Mouse (Mus musculus) heart, embryonic 16.5 days (tissue): ENCODE data around the gene Usp24. TPM values are rescaled to one million over a fixed set of nuclear protein-coding genes. Genes with fewer than 3 reads are reported as not detected.

Experiments used
- ATAC-seq: fragments of 200-750 bp; cut with Nextera tagmentation; replicated peaks from 2 replicates; pipeline ENCODE4 v1.8.0; 2017; ENCODE audit warnings: moderate number of reproducible peaks; ENCODE audit not compliant: insufficient read depth, low FRiP score; ENCODE audit errors: extremely low read depth
- H3K27ac ChIP-seq: fragments of 300-500 bp; sonication (generic); 2 replicates; pipeline ENCODE4 v1.5.1; 2014; ENCODE audit warnings: mild to moderate bottlenecking, low read length, control low read depth, moderate library complexity
- H3K27me3 ChIP-seq: fragments of 300-500 bp; sonication (generic); 2 replicates; pipeline ENCODE4 v1.6.1; 2014; ENCODE audit warnings: low read length, mixed read lengths; ENCODE audit not compliant: control insufficient read depth, insufficient read depth
- H3K36me3 ChIP-seq: fragments of 300-500 bp; sonication (generic); 2 replicates; pipeline ENCODE4 v1.6.1; 2014; ENCODE audit not compliant: control insufficient read depth, insufficient read depth
- H3K4me1 ChIP-seq: fragments of 300-500 bp; sonication (generic); 2 replicates; pipeline ENCODE4 v1.6.1; 2014; ENCODE audit warnings: low read length, mixed read lengths; ENCODE audit not compliant: control insufficient read depth, insufficient read depth
- H3K4me2 ChIP-seq: fragments of 300-500 bp; sonication (generic); 2 replicates; pipeline ENCODE4 v1.6.1; 2014; ENCODE audit warnings: low read depth, mild to moderate bottlenecking, control low read depth, low read length
- H3K4me3 ChIP-seq: fragments of 300-500 bp; sonication (generic); 2 replicates; pipeline ENCODE4 v1.5.1; 2014; ENCODE audit warnings: mild to moderate bottlenecking, control low read depth, low read length
- H3K9ac ChIP-seq: fragments of 300-500 bp; sonication (generic); 2 replicates; pipeline ENCODE4 v1.6.1; 2014; ENCODE audit warnings: low read length, control low read depth
- H3K9me3 ChIP-seq: fragments of 300-500 bp; sonication (generic); replicated peaks from 2 replicates; pipeline ENCODE4 v1.6.1; 2016; ENCODE audit warnings: low read length; ENCODE audit not compliant: control insufficient read depth
- WGBS: fragments of 180-500 bp; shearing (Covaris S2); extraction: QIAGEN DNeasy Blood & Tissue Kit; methylation state at CpG from one replicate; pipeline ENCODE4 v1.1.7; 2014; 5-methylcytosine and 5-hydroxymethylcytosine counted together
- polyA plus RNA-seq: library from polyadenylated mRNA; unstranded; fragments of >200 nt; fragmentation: Nextera tagmentation; extraction: Ambion mirVana; gene quantifications from 2 replicates; pipeline ENCODE4 v1.2.1, GENCODE M21; 2015

The Usp24 gene
- polyA plus RNA-seq, 1 experiment from 2014 or later: 5.5 TPM

GRCm38 (mm10) chr4:106293378-106294090, 22.5 kb upstream of the Usp24 start:
- Histone ChIP-seq H3K4me3 (no peak overlapping the region), H3K36me3 (no peaks in the 10 kb centered on the region), H3K9me3 (peaks cover 4% of the 10 kb centered on the region), H3K4me2 (no peak overlapping the region), H3K9ac (no peak overlapping the region), H3K27me3 (no peaks in the 10 kb centered on the region), H3K4me1 (no peaks in the 10 kb centered on the region), H3K27ac (no peak overlapping the region; the same call in 1 of the 2 replicates)
- 69% methylated on average over 6 of the region's 6 CpGs for WGBS
- no peak for ATAC-seq

DNA sequence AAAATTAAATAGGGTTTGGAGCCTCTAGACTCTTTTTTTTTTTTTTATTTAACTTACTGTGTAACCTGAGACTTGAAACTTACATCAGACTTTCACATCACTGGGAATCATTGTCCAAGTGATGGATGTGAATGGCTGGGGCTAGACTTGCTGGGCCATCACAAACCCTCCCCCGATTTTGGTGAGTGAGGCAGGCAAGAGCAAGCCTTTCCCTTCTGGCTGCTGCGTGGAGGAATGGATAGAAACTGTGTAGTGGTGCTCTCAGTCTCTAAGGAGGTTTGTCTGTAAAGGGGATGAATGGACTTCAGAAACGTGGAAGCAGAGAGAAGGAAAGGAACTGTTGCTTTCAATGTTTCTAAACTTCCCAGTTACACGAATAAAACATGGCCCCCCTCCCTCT, 20.3 kb upstream of the Usp24 start:
- Histone ChIP-seq H3K4me2 (no peak overlapping the region), H3K27ac (no peak overlapping the region), H3K27me3 (no peaks in the 10 kb centered on the region), H3K9me3 (peaks cover 4% of the 10 kb centered on the region), H3K36me3 (no peaks in the 10 kb centered on the region), H3K9ac (no peak overlapping the region), H3K4me1 (no peaks in the 10 kb centered on the region), H3K4me3 (no peak overlapping the region)
- WGBS: 57% methylated on average over 4 of the region's 4 CpGs
- no peak for ATAC-seq

DNA sequence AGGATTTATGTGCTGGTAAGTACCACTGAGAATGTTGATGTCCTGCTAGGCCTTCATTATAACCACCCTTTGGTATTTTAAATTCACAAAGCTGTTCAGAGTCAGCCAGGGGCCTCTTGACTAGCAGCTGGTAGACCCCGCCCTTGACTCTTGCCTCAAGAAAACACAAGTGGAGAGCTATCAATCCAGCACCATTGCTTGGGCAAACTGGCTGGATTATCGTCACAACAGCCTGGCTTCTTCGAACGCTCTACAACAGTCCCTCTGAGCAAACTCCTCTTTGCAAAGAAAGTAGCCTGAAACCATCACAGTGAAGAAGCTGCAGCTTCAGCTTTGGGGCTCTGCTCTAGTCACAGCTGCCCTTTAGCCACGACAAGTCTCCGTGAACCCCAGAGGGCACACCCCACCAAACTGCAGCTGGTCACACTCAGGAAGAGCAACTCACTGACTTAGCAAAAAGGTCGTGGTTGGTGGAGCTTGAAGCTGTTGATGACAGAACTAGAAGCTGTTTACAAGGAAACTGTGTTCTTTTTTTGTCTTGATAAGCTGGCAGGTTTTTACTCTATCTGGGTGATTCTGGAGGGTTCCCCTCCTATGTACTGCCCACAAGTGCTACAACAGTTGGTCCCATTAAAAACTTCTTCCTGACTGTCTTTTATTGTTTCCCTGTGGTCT, 19.5 kb upstream of the Usp24 start:
- H3K36me3 ChIP-seq: no peaks in the 10 kb centered on the region
- ATAC-seq: no peak
- no peak overlapping the region for H3K9ac ChIP-seq
- H3K4me3 ChIP-seq: no peak overlapping the region
- H3K27ac ChIP-seq: no peak overlapping the region
- H3K9me3 ChIP-seq: peaks cover 4% of the 10 kb centered on the region
- no peaks in the 10 kb centered on the region for H3K27me3 ChIP-seq
- no peaks in the 10 kb centered on the region for H3K4me1 ChIP-seq
- WGBS: 79% methylated on average over 7 of the region's 7 CpGs
- no peak overlapping the region for H3K4me2 ChIP-seq

- no peak for ATAC-seq
- Histone ChIP-seq H3K27me3 (no peaks in the 10 kb centered on the region), H3K27ac (no peak overlapping the region), H3K4me3 (no peak overlapping the region), H3K36me3 (no peaks in the 10 kb centered on the region), H3K9me3 (peaks cover 4% of the 10 kb centered on the region), H3K4me1 (no peaks in the 10 kb centered on the region), H3K9ac (no peak overlapping the region), H3K4me2 (no peak overlapping the region)
- WGBS: 67% methylated on average over 6 of the region's 6 CpGs
These were observed 14.7 kb upstream of the Usp24 start for GRCm38 (mm10) chr4:106301346-106301745.

DNA sequence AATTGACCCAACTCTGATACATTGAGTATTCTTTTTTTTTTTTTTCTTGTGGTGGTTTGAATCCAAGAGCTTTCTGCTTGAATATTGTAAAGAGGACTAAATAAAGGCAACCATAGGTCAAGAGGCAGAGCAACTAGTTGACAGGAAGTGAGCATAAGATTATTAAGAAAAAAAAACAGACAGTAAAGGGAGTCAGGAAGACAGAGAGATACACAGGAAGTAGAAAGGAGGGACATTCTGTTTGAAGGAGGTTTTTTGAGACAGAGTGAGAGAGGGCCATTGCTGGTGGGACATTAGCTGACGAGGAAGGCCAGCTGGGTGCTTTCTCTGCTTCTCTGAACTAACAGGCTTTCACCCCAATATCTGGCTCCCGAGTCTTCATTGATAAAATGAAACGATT, 7.9 kb upstream of the Usp24 start:
- no peak for ATAC-seq
- Histone ChIP-seq H3K4me1 (no peaks in the 10 kb centered on the region), H3K9me3 (no peaks in the 10 kb centered on the region), H3K36me3 (no peaks in the 10 kb centered on the region), H3K9ac (no peak overlapping the region), H3K4me3 (no peak overlapping the region), H3K27me3 (no peaks in the 10 kb centered on the region), H3K27ac (no peak overlapping the region), H3K4me2 (no peak overlapping the region)
- WGBS: 81% methylated on average over 3 of the region's 3 CpGs

DNA sequence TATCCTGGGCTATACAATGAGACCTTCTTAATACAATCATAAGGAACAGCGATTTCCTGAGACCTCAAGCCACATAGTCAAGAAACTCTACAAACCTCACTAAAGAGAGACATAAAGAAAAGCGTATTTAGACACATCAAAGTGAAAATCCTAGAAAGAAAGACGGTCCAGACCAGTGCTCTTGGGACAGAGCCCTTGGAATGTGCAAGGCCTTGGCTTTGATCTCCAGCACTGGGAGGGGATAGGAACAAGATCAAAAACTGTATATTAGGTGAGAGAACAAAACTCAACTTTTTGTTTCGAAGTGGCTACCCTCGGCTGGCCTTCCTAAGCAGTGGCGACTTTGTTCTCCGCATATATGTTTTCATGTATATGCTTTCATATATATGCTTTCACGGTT, 3.4 kb upstream of the Usp24 start:
- Histone ChIP-seq H3K4me3 (no peak overlapping the region), H3K9me3 (no peaks in the 10 kb centered on the region), H3K27ac (no peak overlapping the region), H3K27me3 (no peaks in the 10 kb centered on the region), H3K36me3 (no peaks in the 10 kb centered on the region), H3K4me2 (no peak overlapping the region), H3K4me1 (peaks cover 17% of the 10 kb centered on the region), H3K9ac (no peak overlapping the region)
- no peak for ATAC-seq
- WGBS: 83% methylated on average over 8 of the region's 8 CpGs

DNA sequence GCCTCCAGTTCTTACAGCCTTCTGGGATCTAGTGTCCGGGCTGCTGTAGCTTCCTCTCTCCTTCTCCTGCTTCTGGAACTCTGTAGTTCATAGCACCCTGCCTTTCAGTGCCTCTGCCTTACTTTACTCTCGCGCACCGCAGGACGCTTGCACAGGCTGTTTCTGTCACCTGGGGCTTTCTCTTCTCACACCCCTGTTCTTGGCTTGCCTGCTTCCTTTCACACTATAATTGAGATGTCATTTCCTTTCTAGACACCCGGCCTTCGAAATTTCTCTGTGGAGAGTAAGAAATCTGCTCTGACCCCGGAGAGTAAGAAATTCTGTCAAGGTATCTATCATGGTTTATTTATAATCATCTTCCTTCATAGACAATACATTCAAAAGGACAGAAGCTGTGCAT, 2.9 kb upstream of the Usp24 start:
- ATAC-seq: no peak
- 79% methylated on average over 8 of the region's 8 CpGs for WGBS
- Histone ChIP-seq H3K27ac (no peak overlapping the region), H3K9ac (no peak overlapping the region), H3K4me3 (no peak overlapping the region), H3K36me3 (no peaks in the 10 kb centered on the region), H3K4me1 (peaks cover 21% of the 10 kb centered on the region), H3K27me3 (no peaks in the 10 kb centered on the region), H3K9me3 (no peaks in the 10 kb centered on the region), H3K4me2 (no peak overlapping the region)

DNA sequence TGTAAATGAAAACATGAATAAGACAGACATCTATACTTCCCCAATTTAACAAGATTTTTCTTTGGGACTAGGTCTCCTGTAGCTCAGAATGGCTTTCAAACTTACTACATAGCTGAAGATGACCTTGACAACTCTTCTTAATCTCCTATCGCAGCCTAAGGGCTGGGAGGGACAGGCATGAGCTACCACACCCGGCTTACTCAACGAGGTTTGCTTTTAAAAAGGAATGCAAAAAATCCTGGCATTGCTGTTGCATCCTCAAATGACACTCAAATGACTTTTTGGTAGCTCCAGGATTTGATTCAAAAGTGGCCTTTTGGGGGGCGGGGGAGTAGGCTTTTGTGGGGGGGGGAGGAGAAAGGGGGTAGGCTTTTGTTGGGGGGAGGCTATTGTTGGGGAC, 2.1 kb upstream of the Usp24 start:
- Histone ChIP-seq H3K9ac (no peak overlapping the region), H3K4me1 (peaks cover 27% of the 10 kb centered on the region), H3K4me3 (no peak overlapping the region), H3K36me3 (no peaks in the 10 kb centered on the region), H3K27ac (no peak overlapping the region), H3K9me3 (no peaks in the 10 kb centered on the region), H3K27me3 (no peaks in the 10 kb centered on the region), H3K4me2 (no peak overlapping the region)
- ATAC-seq: no peak
- 37% methylated on average over 4 of the region's 4 CpGs for WGBS

DNA sequence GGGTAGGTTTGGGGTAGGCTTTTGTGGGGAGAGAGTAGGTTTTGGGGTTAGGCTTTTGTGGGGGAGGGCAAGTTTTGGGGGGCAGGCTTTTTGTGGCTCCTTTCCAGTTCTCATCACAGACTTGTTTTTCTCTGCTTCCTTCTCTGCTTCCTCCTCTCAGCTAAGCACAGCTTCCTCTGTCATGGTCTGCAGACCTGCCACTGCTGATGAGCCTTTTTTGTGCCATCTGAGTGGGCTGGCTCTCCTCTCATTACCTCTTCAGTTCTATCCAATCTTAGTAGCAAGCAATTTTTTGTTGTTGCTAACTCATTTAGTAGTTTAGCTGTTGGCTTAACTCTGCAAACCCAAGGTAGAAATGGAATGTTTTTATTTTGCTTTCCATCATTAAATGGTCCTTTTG, 1.7 kb upstream of the Usp24 start:
- Histone ChIP-seq H3K9me3 (no peaks in the 10 kb centered on the region), H3K4me2 (no peak overlapping the region), H3K27ac (no peak overlapping the region), H3K27me3 (no peaks in the 10 kb centered on the region), H3K4me3 (no peak overlapping the region), H3K4me1 (peaks cover 30% of the 10 kb centered on the region), H3K9ac (no peak overlapping the region), H3K36me3 (no peaks in the 10 kb centered on the region)
- no peak for ATAC-seq
